Mouse (Mus musculus) brain, embryonic 14.5 days (tissue): ENCODE data around the gene Cmpk1. TPM values are rescaled to one million over a fixed set of nuclear protein-coding genes. Genes with fewer than 3 reads are reported as not detected.

Experiments
- DNase-seq: peaks from one replicate; pipeline ENCODE4 v3.0.0-alpha.2; 2011; ENCODE audit warnings: low read depth
- CTCF ChIP-seq: fragments of 200-500 bp; IDR thresholded peaks from 2 replicates; pipeline ENCODE4 v1.5.1; 2012; ENCODE audit warnings: inconsistent platforms, mild to moderate bottlenecking, moderate library complexity, borderline replicate concordance; ENCODE audit not compliant: insufficient read depth, insufficient read length; ENCODE audit errors: extremely low read depth
- POLR2A ChIP-seq: fragments of 200-500 bp; IDR thresholded peaks from 2 replicates; pipeline ENCODE4 v1.6.1; 2012; ENCODE audit warnings: mild to moderate bottlenecking, inconsistent platforms, borderline replicate concordance; ENCODE audit not compliant: poor library complexity, insufficient read depth, insufficient read length, severe bottlenecking; ENCODE audit errors: extremely low read depth
- polyA plus RNA-seq: library from polyadenylated mRNA; depleted of rRNA; stranded (reverse); fragments of >200 nt; gene quantifications from 2 replicates; pipeline ENCODE4 v1.2.3, GENCODE M21; 2012

Cmpk1 gene
- polyA plus RNA-seq, 1 experiment, result 71.7 TPM

- peak; percentile 64 for DNase-seq
- no peak for TF ChIP-seq CTCF
- no peak for TF ChIP-seq POLR2A
Observed at GRCm38 (mm10) chr4:114945021-114945420, 42.0 kb downstream of the Cmpk1 start.

- TF ChIP-seq POLR2A (no peak), CTCF (no peak)
- DNase-seq, result peak; percentile 51
Observed at GRCm38 (mm10) chr4:114942583-114942982, 44.5 kb downstream of the Cmpk1 start.

- no peak for DNase-seq
- TF ChIP-seq CTCF (no peak), POLR2A (no peak)
Observed at GRCm38 (mm10) chr4:114942112-114942511, 44.9 kb downstream of the Cmpk1 start.

- TF ChIP-seq CTCF, result no peak
- no peak for TF ChIP-seq POLR2A
- DNase-seq, result no peak
Observed at GRCm38 (mm10) chr4:114941311-114941710, 45.7 kb downstream of the Cmpk1 start.

GRCm38 (mm10) chr4:114938248-114938647 lies 48.8 kb downstream of the Cmpk1 start:
- TF ChIP-seq CTCF (no peak), POLR2A (no peak)
- DNase-seq, result no peak

- peak; percentile 32 for DNase-seq
- no peak for TF ChIP-seq CTCF
- no peak for TF ChIP-seq POLR2A
Observed at GRCm38 (mm10) chr4:114937459-114938047, 49.5 kb downstream of the Cmpk1 start.

- no peak for TF ChIP-seq POLR2A
- DNase-seq, result no peak
Observed at GRCm38 (mm10) chr4:114934188-114934587, 52.9 kb downstream of the Cmpk1 start.

- TF ChIP-seq CTCF (no peak), POLR2A (no peak)
- DNase-seq, result no peak
Observed at GRCm38 (mm10) chr4:114932747-114933146, 54.3 kb downstream of the Cmpk1 start.

GRCm38 (mm10) chr4:114929155-114929554 lies 57.9 kb downstream of the Cmpk1 start:
- TF ChIP-seq CTCF (no peak), POLR2A (no peak)

GRCm38 (mm10) chr4:114925917-114926312 lies 61.1 kb downstream of the Cmpk1 start, which contains the start of gene Foxe3:
Gene Foxe3 (minus strand): TSS chr4:114926013.
- TF ChIP-seq POLR2A, result no peak
- TF ChIP-seq CTCF, result no peak
- no peak for DNase-seq

More at GRCm38 (mm10) chr4:114929155-114929554, 57.9 kb downstream of the Cmpk1 start:
- peak; percentile 49 for DNase-seq

- TF ChIP-seq POLR2A, result no peak
- TF ChIP-seq CTCF, result no peak
- peak; percentile 38 for DNase-seq
Observed at GRCm38 (mm10) chr4:114924971-114925916, 61.8 kb downstream of the Cmpk1 start.

GRCm38 (mm10) chr4:114917091-114917490 lies 70.0 kb downstream of the Cmpk1 start:
- TF ChIP-seq CTCF (peak; percentile 62; the same call in 1 of the 2 replicates), POLR2A (no peak)
- DNase-seq, result peak; percentile 75

- TF ChIP-seq POLR2A (no peak), CTCF (no peak)
- no peak for DNase-seq
Observed at GRCm38 (mm10) chr4:114916056-114916455, 71.0 kb downstream of the Cmpk1 start.
